17 mouse cellular contexts compared by ENCODE assay signal in genomic region chr12:93335520-93335919, GRCm38 (mm10).
"Had no signal": no experiment of that assay in that cellular context is flagged by ENCODE, and none has a peak within 500 bp of the region (broad histone marks: within the 10 kb centered on the region; RNA-seq: fewer than 3 reads in every experiment).

No protein-coding gene starts in this region.

- ATAC-seq: liver, embryonic 12.5 days; liver, postnatal 0 days; lung, postnatal 0 days; midbrain, embryonic 13.5 days; midbrain, embryonic 15.5 days; midbrain, embryonic 16.5 days had no signal

- DNase-seq: left cerebral cortex, postnatal 4 days; liver; liver, embryonic 13.5 days; liver, postnatal 0 days; lung, adult 18-20 months; lung, adult 2 months; lung, embryonic 14.5 days; lung, postnatal 10 days; lung, postnatal 14 days; lung, postnatal 36 days; lung, postnatal 4 days; midbrain, embryonic 14.5 days had no signal
